Mouse (Mus musculus) intestine, embryonic 14.5 days (tissue): ENCODE data around the gene Cabin1. TPM values are rescaled to one million over a fixed set of nuclear protein-coding genes. Genes with fewer than 3 reads are reported as not detected.

Source experiments
- polyA plus RNA-seq: library from polyadenylated mRNA; unstranded; fragments of >200 nt; fragmentation: Nextera tagmentation; extraction: Ambion mirVana; gene quantifications from 2 replicates; pipeline ENCODE4 v1.2.1, GENCODE M21; 2014

The Cabin1 gene
- polyA plus RNA-seq, 1 experiment from 2014 or later, result 47.2 TPM

Other genes starting within 250 kb of the Cabin1 start
- gene Snrpd3, start 246.8 kb downstream of the Cabin1 start, polyA plus RNA-seq, result 167 and 168 TPM in 2 replicates
- gene Gucd1, start 246.4 kb downstream of the Cabin1 start, polyA plus RNA-seq, result 39.9 and 40.4 TPM in 2 replicates
- gene Lrrc75b, start 204.0 kb downstream of the Cabin1 start, polyA plus RNA-seq, result 2.3 and 3.0 TPM in 2 replicates
- 6.7 and 12.4 TPM in 2 replicates for gene Ggt1, start 202.7 kb downstream of the Cabin1 start, polyA plus RNA-seq
- 7.8 and 8.4 TPM in 2 replicates for gene Ggt5, start 175.0 kb downstream of the Cabin1 start, polyA plus RNA-seq
- gene Susd2, start 120.3 kb downstream of the Cabin1 start, polyA plus RNA-seq, result 11.8 and 13.0 TPM in 2 replicates
- gene Ddt, start 9.1 kb upstream of the Cabin1 start, polyA plus RNA-seq, result 57.4 and 64.9 TPM in 2 replicates
- gene Gm20441, start 16.6 kb upstream of the Cabin1 start, polyA plus RNA-seq, result not detected in 2 replicates
- gene Gstt3, start 17.1 kb upstream of the Cabin1 start, polyA plus RNA-seq, result 28.0 and 28.7 TPM in 2 replicates
- gene Gstt1, start 34.2 kb upstream of the Cabin1 start, polyA plus RNA-seq, result 11.4 and 11.6 TPM in 2 replicates
- gene Gstt4, start 58.2 kb upstream of the Cabin1 start, polyA plus RNA-seq, result not detected in 2 replicates
- gene Gstt2, start 73.1 kb upstream of the Cabin1 start, polyA plus RNA-seq, result 39.6 and 41.3 TPM in 2 replicates
- 3,019 and 3,193 TPM in 2 replicates for gene Mif, start 95.9 kb upstream of the Cabin1 start, polyA plus RNA-seq
- gene Derl3, start 129.1 kb upstream of the Cabin1 start, polyA plus RNA-seq, result 2.2 and 2.6 TPM in 2 replicates
- 189 and 192 TPM in 2 replicates for gene Smarcb1, start 157.3 kb upstream of the Cabin1 start, polyA plus RNA-seq
- 82.3 and 123 TPM in 2 replicates for gene Chchd10, start 168.8 kb upstream of the Cabin1 start, polyA plus RNA-seq
- 40.9 and 56.8 TPM in 2 replicates for gene Mmp11, start 172.2 kb upstream of the Cabin1 start, polyA plus RNA-seq
- gene Gm867, start 176.3 kb upstream of the Cabin1 start, polyA plus RNA-seq, result not detected in 2 replicates
- 0.73 TPM in 1 of 2 replicates, not detected in the other for gene Vpreb3, start 178.7 kb upstream of the Cabin1 start, polyA plus RNA-seq
- not detected in 2 replicates for gene Gm5134, start 190.2 kb upstream of the Cabin1 start, polyA plus RNA-seq